Mouse (Mus musculus) right cerebral cortex, adult 2 months (tissue): Measurements from ENCODE around the gene Rab30.

Experiments
- DNase-seq, 2 experiments: peaks; one replicate each; pipeline ENCODE4 v3.0.0; 2021 to 2022; ENCODE audit warnings: low spot score in 2 of 2

The Rab30 gene

GRCm38 (mm10) chr7:92799665-92800595 lies 58.5 kb downstream of the Rab30 start:
- DNase-seq: peak in 1 of 2 experiments; percentile 31

GRCm38 (mm10) chr7:92802158-92802557 lies 60.8 kb downstream of the Rab30 start:
- no peak for DNase-seq

GRCm38 (mm10) chr7:92803191-92803590 lies 61.8 kb downstream of the Rab30 start:
- DNase-seq: no peak

GRCm38 (mm10) chr7:92804919-92805668 lies 63.7 kb downstream of the Rab30 start:
- no peak for DNase-seq

DNA sequence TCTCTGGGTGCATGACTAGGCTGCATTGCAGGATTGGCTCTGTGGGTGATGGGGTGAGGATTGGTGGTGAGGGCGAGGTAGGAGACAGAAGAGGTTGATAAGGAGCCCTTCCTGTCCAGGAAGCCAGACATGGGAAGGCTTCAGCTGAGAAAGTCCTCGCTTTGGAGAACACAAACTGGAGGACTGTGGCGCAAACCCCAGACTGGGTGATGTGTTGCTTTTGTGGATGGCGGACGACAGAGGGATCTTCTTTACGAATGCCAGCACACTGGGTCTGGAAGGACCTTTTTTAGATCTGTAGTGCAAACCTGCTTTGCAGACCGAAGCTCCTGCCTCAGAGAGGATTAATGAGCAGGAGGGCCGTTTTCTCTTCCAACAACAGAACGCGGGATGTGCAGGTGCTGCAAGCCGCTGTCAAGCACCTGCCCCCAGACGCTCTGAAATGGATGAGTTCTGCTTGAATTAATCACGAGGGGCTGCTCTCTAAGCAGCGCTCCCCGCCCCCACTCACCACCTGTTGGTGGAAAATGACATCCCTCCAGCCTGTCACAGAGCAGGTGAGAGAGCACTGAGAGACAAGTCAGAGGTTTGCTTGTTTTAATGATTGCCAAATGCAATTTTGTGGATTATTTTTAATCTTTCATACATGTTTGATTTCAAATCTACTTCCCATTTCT lies 65.2 kb downstream of the Rab30 start:
- DNase-seq: peak; percentile 39 to 40

DNA sequence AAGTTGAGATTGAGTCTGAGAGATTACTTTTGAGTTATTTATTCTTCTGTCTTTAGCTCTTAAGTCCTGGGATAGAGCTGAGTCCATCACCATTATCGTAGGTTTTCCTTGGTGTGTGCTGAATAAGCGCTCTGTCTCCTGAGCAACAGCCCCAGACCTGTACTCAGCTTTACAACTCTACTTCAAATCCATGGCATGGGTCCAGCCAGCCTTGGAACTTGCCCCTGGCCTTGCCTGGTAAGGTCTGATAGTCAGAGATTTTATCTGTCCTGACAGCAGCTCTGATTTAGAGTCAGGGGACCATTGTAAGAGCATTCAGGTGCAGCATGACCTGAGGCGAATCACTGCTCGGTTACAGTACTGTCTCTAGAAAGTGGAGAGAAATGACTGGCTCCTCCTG lies 66.1 kb downstream of the Rab30 start:
- DNase-seq: no peak

DNA sequence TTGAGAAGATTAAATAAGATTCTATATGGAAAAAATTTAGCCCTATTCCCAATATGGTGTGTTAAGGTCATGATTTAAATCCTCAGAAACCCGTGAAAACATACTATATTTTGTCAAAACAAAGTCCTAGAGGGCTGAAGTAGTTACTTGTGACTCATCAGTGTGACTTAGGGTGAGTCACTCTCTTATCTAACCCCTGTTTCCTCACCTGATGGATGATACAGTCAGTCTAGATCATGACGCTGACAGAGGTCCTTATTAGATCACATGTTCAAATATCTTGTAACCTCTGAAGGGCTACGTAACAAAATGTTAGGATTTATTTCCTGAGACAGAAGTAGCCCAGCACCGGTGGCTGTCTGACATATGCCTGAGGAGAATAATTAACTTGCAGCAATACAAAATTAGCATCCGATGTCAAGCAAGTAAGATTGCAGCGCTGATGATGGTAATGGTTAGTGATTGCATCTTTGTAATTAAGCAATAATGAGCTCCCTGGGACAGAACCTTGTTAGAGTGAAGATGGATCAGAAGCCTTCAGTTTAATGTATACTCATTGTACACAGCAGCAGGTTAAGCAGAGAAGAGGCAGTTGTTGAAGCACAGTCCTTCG lies 70.4 kb downstream of the Rab30 start:
- no peak for DNase-seq

- no peak for DNase-seq
These were observed 75.8 kb downstream of the Rab30 start for GRCm38 (mm10) chr7:92817242-92817641.

DNA sequence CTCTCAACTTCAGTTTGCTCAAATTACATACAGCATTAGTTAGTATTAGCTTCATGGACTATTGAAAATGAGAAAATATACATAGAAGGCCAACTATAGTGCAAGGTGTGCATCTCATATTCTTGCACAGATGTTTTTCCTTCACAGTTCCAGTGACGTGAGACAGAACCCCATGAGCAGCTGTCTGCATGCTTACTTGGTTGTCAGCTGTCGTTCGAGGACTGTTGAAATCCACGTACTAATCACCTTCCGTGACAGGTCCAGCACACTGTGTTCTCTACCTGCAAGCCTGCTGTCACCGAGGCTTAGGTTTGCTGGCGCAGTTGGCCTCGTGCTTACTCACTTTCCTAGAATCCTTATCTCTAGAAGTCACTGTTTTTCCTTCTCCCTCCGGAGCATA lies 76.5 kb downstream of the Rab30 start:
- DNase-seq: no peak

DNA sequence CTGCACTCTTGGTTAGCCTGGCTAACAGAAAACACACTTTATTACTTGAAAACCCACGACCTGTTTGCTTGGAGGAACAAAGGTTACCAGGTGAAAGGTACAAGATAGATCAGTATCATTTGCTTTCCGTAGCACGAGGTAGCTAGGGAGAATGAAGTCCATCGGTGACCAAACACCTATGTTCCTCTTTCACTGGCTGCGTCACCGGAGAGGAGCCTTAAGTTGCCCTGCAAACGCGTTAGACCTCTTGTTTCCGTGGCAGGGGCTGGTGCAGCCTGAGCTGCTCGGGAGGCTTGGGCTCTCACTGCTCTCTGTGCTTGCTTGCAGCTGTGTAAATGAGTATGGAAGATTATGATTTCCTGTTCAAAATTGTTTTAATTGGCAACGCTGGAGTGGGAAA lies 78.3 kb downstream of the Rab30 start:
- no peak for DNase-seq

- DNase-seq: no peak
These were observed 79.0 kb downstream of the Rab30 start for GRCm38 (mm10) chr7:92820410-92820809.

DNA sequence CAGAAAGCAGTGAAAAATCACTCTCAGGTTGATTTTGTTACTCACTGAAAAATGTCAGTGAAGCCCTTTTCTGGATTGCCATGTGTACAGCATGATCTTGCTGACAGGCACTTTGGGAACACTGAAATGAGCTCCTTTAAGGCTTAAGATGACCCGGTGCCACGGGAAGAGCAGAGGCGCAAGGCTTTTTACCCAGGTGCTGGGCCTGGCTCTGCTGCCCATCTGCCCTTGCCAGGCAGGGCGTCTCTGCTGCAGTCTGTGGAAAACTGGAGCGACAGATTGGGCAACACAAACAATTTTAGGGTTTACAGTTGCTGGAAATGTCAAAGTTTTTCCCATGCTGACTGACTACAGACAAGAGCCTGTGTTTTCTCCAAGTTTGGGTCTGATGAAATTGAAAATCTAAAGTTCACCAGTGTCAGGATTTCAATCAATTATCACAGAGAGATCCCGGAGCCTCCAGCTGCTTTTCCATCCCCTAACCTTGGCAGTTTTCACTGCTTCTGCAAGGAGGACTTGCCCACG lies 79.6 kb downstream of the Rab30 start:
- DNase-seq: no peak

- DNase-seq: no peak
These were observed 80.5 kb downstream of the Rab30 start for GRCm38 (mm10) chr7:92821871-92822270.

DNA sequence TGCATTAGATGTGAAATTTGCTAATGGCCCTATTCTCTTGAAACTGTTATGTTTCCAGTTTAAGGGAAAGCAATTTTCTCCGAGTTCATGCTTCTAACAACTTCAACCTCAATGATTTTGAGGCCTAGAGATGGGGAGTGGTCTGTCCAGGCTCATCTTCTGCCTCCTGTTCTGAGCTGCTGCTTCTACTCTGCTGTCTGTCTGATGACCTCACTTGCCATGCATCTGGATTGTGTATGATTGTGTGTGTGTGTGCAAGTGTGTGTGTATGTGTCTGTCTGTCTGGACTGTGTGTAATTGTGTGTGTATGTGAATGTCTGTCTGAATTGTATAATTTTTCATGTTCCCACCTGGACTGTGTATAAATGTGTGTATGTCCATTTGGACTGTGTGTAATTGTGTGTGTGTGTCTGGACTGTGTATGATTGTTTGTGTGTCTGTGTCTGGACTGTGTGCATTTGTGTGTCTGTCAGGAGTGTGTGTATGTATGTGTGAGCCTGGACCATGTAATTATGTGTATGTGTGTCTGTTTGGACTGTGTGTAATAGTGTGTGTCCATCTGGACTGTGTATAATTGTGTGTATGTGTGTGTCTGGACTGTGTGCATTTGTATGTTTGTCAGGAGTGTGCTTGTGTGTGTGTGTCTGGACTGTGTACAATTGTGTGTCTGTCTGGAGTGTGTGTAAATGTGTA lies 81.2 kb downstream of the Rab30 start:
- no peak for DNase-seq

GRCm38 (mm10) chr7:92826248-92826647 lies 84.8 kb downstream of the Rab30 start:
- DNase-seq: no peak

- DNase-seq: no peak
These were observed 86.6 kb downstream of the Rab30 start for GRCm38 (mm10) chr7:92827981-92828380.

DNA sequence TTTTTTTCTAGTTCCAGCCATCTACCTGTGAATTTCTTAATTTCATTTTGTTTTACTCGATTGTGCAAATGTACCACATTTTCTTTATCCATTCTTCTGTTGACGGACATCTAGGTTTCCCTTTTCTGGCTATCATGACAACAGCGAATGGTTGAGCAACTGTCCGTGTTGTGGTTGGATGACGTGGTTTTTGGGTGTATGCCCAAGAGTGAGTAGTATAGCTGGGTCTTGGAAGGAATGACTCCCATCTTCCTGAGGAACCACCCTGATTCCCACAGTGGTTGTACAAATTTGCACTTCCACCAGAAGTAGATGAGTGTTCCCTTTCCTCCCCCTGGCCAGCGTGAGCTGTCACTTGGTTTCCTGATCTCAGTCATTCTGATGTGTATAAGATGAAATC lies 91.0 kb downstream of the Rab30 start:
- no peak for DNase-seq

GRCm38 (mm10) chr7:92834391-92834790 lies 93.0 kb downstream of the Rab30 start:
- no peak for DNase-seq

- no peak for DNase-seq
These were observed 95.0 kb downstream of the Rab30 start for GRCm38 (mm10) chr7:92836447-92836846.

GRCm38 (mm10) chr7:92837226-92837625 lies 95.8 kb downstream of the Rab30 start:
- DNase-seq: no peak

DNA sequence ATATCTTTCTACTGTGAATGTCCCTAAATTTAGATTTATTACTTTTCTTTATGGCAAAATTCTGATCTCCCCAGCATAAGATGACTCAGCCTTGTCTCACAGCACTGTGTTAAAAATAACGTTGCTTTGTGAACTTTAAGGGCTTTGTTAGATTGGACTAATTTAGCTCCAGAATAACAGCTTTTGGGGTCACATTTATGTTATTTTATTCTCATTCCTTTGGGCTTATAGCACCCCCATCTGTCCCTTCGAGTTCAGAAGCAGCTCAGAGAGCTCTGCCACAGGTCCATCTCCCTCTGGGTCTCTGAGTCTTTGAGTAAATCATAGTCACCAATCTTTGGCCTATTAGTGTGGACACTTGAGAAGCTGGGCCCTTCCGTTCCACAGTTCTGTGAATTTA lies 96.5 kb downstream of the Rab30 start:
- DNase-seq: peak; percentile 11 to 21
